Mouse (Mus musculus) lung, postnatal 0 days (tissue): ENCODE measurements around the gene Ccl2.

Source experiments
- CTCF ChIP-seq: IDR thresholded peaks from 2 replicates; pipeline ENCODE4 v1.5.1; 2016; ENCODE audit warnings: antibody characterized with exemption, mild to moderate bottlenecking
- EP300 ChIP-seq: IDR thresholded peaks from 2 replicates; pipeline ENCODE4 v1.6.1; 2016; ENCODE audit warnings: antibody characterized with exemption, mild to moderate bottlenecking, control low read depth

GRCm38 (mm10) chr11:81999469-81999868 lies 35.9 kb upstream of the Ccl2 start:
- TF ChIP-seq CTCF = no peak
- no peak for TF ChIP-seq EP300
